Mouse (Mus musculus): ENCODE data around the gene Slc44a2. TPM values are rescaled to one million over a fixed set of nuclear protein-coding genes. Genes with fewer than 3 reads are reported as not detected.
A peak's percentile ranks its signal among the peaks of the same experiment; 100 is the strongest.

Gene Slc44a2
- polyA plus RNA-seq, 1 experiment from 2014 or later: 74.4 TPM

- Histone ChIP-seq H3K4me1 (ENCODE audit: control insufficient read depth, insufficient read depth, low read length) (peaks cover 17% of the 10 kb centered on the region), H3K36me3 (ENCODE audit: control insufficient read depth, insufficient read depth) (peaks cover 70% of the 10 kb centered on the region), H3K4me3 (ENCODE audit: low read length) (no peak overlapping the region), H3K9me3 (replicated peaks; ENCODE audit: control insufficient read depth, low read length) (no peaks in the 10 kb centered on the region), H3K4me2 (ENCODE audit: low read depth, low read length) (no peak overlapping the region), H3K27me3 (ENCODE audit: control insufficient read depth, insufficient read depth, low read length) (no peaks in the 10 kb centered on the region), H3K27ac (ENCODE audit: low read length) (peak overlapping the region; percentile 53; the same call in 1 of the 2 replicates), H3K9ac (ENCODE audit: low read length) (no peak overlapping the region)
- peak; percentile 70 for ATAC-seq (replicated peaks; ENCODE audit: extremely low read depth, insufficient read depth, low FRiP score)
- WGBS: 40% methylated on average over 11 of the region's 11 CpGs
Observed at GRCm38 (mm10) chr9:21402764-21403253, 82.3 kb downstream of the Slc44a2 start.

GRCm38 (mm10) chr9:21403745-21404144 lies 83.2 kb downstream of the Slc44a2 start:
- Histone ChIP-seq H3K36me3 (ENCODE audit: control insufficient read depth, insufficient read depth) (peaks cover 64% of the 10 kb centered on the region), H3K27ac (ENCODE audit: low read length) (no peak overlapping the region), H3K4me3 (ENCODE audit: low read length) (no peak overlapping the region), H3K4me2 (ENCODE audit: low read depth, low read length) (no peak overlapping the region), H3K9me3 (replicated peaks; ENCODE audit: control insufficient read depth, low read length) (no peaks in the 10 kb centered on the region), H3K27me3 (ENCODE audit: control insufficient read depth, insufficient read depth, low read length) (no peaks in the 10 kb centered on the region), H3K4me1 (ENCODE audit: control insufficient read depth, insufficient read depth, low read length) (peaks cover 17% of the 10 kb centered on the region), H3K9ac (ENCODE audit: low read length) (no peak overlapping the region)
- ATAC-seq (replicated peaks; ENCODE audit: extremely low read depth, insufficient read depth, low FRiP score): no peak
- WGBS: 93% methylated on average over 5 of the region's 5 CpGs

Other genes with a start within 250 kb of the Slc44a2 start
- gene Gm49373, start 247.6 kb upstream of the Slc44a2 start, polyA plus RNA-seq (2015; fragmentation: Nextera tagmentation; extraction: Ambion mirVana): 0.22 and 0.56 TPM in 2 replicates
- 47.9 and 55.0 TPM in 2 replicates for gene Fdx1l, start 247.1 kb upstream of the Slc44a2 start, polyA plus RNA-seq (2015; fragmentation: Nextera tagmentation; extraction: Ambion mirVana)
- 2.0 and 2.3 TPM in 2 replicates for gene Gm38431, start 228.7 kb upstream of the Slc44a2 start, polyA plus RNA-seq (2015; fragmentation: Nextera tagmentation; extraction: Ambion mirVana)
- 41.4 and 49.3 TPM in 2 replicates for gene Raver1, start 228.7 kb upstream of the Slc44a2 start, polyA plus RNA-seq (2015; fragmentation: Nextera tagmentation; extraction: Ambion mirVana)
- 15.8 and 16.2 TPM in 2 replicates for gene Tyk2, start 189.5 kb upstream of the Slc44a2 start, polyA plus RNA-seq (2015; fragmentation: Nextera tagmentation; extraction: Ambion mirVana)
- gene Cdc37, start 170.7 kb upstream of the Slc44a2 start, polyA plus RNA-seq (2015; fragmentation: Nextera tagmentation; extraction: Ambion mirVana): 226 and 279 TPM in 2 replicates
- 15.0 and 16.7 TPM in 2 replicates for gene Pde4a, start 155.0 kb upstream of the Slc44a2 start, polyA plus RNA-seq (2015; fragmentation: Nextera tagmentation; extraction: Ambion mirVana)
- 51.5 and 54.6 TPM in 2 replicates for gene Keap1, start 81.3 kb upstream of the Slc44a2 start, polyA plus RNA-seq (2015; fragmentation: Nextera tagmentation; extraction: Ambion mirVana)
- gene S1pr5, start 72.3 kb upstream of the Slc44a2 start, polyA plus RNA-seq (2015; fragmentation: Nextera tagmentation; extraction: Ambion mirVana): 0.09 and 0.16 TPM in 2 replicates
- 58.8 and 63.9 TPM in 2 replicates for gene Atg4d, start 55.4 kb upstream of the Slc44a2 start, polyA plus RNA-seq (2015; fragmentation: Nextera tagmentation; extraction: Ambion mirVana)
- 10.5 and 13.2 TPM in 2 replicates for gene Kri1, start 32.7 kb upstream of the Slc44a2 start, polyA plus RNA-seq (2015; fragmentation: Nextera tagmentation; extraction: Ambion mirVana)
- 105 and 110 TPM in 2 replicates for gene Cdkn2d, start 29.3 kb upstream of the Slc44a2 start, polyA plus RNA-seq (2015; fragmentation: Nextera tagmentation; extraction: Ambion mirVana)
- gene Ap1m2, start 8.4 kb upstream of the Slc44a2 start, polyA plus RNA-seq (2015; fragmentation: Nextera tagmentation; extraction: Ambion mirVana): 5.3 and 5.7 TPM in 2 replicates
- gene Ilf3, start 47.2 kb downstream of the Slc44a2 start, polyA plus RNA-seq (2015; fragmentation: Nextera tagmentation; extraction: Ambion mirVana): 105 and 108 TPM in 2 replicates
- gene Qtrt1, start 91.1 kb downstream of the Slc44a2 start, polyA plus RNA-seq (2015; fragmentation: Nextera tagmentation; extraction: Ambion mirVana): 23.0 and 24.3 TPM in 2 replicates
- 73.7 and 75.0 TPM in 2 replicates for gene Dnm2, start 104.2 kb downstream of the Slc44a2 start, polyA plus RNA-seq (2015; fragmentation: Nextera tagmentation; extraction: Ambion mirVana)
- 81.2 and 90.1 TPM in 2 replicates for gene Tmed1, start 189.6 kb downstream of the Slc44a2 start, polyA plus RNA-seq (2015; fragmentation: Nextera tagmentation; extraction: Ambion mirVana)
- 3.2 and 3.7 TPM in 2 replicates for gene AB124611, start 205.5 kb downstream of the Slc44a2 start, polyA plus RNA-seq (2015; fragmentation: Nextera tagmentation; extraction: Ambion mirVana)
- gene Carm1, start 226.2 kb downstream of the Slc44a2 start, polyA plus RNA-seq (2015; fragmentation: Nextera tagmentation; extraction: Ambion mirVana): 17.2 and 21.8 TPM in 2 replicates